Mouse (Mus musculus) hindbrain, postnatal 0 days (tissue): ENCODE measurements around the gene Tbrg4. TPM values are rescaled to one million over a fixed set of nuclear protein-coding genes. Genes with fewer than 3 reads are reported as not detected.
A peak's percentile ranks its signal among the peaks of the same experiment; 100 is the strongest.

ENCODE experiments used
- ATAC-seq: fragments of 200-750 bp; cut with Nextera tagmentation; 2 replicates; pipeline ENCODE4 v1.8.0; 2017; ENCODE audit warnings: mild to moderate bottlenecking, moderate TSS enrichment, moderate library complexity
- DNase-seq: peaks from one replicate; pipeline ENCODE4 v3.0.0-alpha.2; 2015; ENCODE audit warnings: low spot score
- H3K27ac ChIP-seq: fragments of 300-500 bp; sonication (generic); 2 replicates; pipeline ENCODE4 v1.5.1; 2014; ENCODE audit warnings: mild to moderate bottlenecking
- H3K27me3 ChIP-seq: fragments of 300-500 bp; sonication (generic); 2 replicates; pipeline ENCODE4 v1.6.1; 2014; ENCODE audit warnings: low read length, mixed read lengths; ENCODE audit not compliant: insufficient read depth
- H3K36me3 ChIP-seq: fragments of 300-500 bp; sonication (generic); 2 replicates; pipeline ENCODE4 v1.6.1; 2014; ENCODE audit warnings: low read length, mixed read lengths; ENCODE audit not compliant: insufficient read depth
- H3K4me1 ChIP-seq: fragments of 300-500 bp; sonication (generic); 2 replicates; pipeline ENCODE4 v1.6.1; 2014; ENCODE audit warnings: antibody characterized with exemption, low read length, mixed read lengths; ENCODE audit not compliant: insufficient read depth
- H3K4me2 ChIP-seq: fragments of 300-500 bp; sonication (generic); 2 replicates; pipeline ENCODE4 v1.6.1; 2014; ENCODE audit warnings: low read depth, mild to moderate bottlenecking, low read length, moderate library complexity, mixed read lengths
- H3K4me3 ChIP-seq: fragments of 300-500 bp; sonication (generic); 2 replicates; pipeline ENCODE4 v1.5.1; 2014; ENCODE audit warnings: low read length
- H3K9ac ChIP-seq: fragments of 300-500 bp; sonication (generic); replicated peaks from 2 replicates; pipeline ENCODE4 v1.6.1; 2014; ENCODE audit warnings: mild to moderate bottlenecking, low read length, moderate library complexity, mixed read lengths
- H3K9me3 ChIP-seq: fragments of 300-500 bp; sonication (generic); 2 replicates; pipeline ENCODE4 v1.6.1; 2016; ENCODE audit warnings: low read length, mixed read lengths
- CTCF ChIP-seq: IDR thresholded peaks from 2 replicates; pipeline ENCODE4 v1.5.1; 2016; ENCODE audit warnings: antibody characterized with exemption, control low read depth, low read depth
- WGBS: fragments of 180-500 bp; shearing (Covaris S2); extraction: QIAGEN DNeasy Blood & Tissue Kit; methylation state at CpG from one replicate; pipeline ENCODE4 v1.1.7; 2014; 5-methylcytosine and 5-hydroxymethylcytosine counted together
- polyA plus RNA-seq: library from polyadenylated mRNA; unstranded; fragments of >200 nt; fragmentation: Nextera tagmentation; extraction: Ambion mirVana; gene quantifications from 2 replicates; pipeline ENCODE4 v1.2.1, GENCODE M21; 2015
- total RNA-seq: library from RNA; depleted of rRNA; stranded (reverse); fragments of >200 nt; gene quantifications from 2 replicates; pipeline ENCODE4 v1.2.3, GENCODE M21; 2014; rRNA removed

Gene Tbrg4
- total RNA-seq: 44.0 and 53.5 TPM in 2 replicates
- 31.3 and 34.7 TPM in 2 replicates for polyA plus RNA-seq

DNA sequence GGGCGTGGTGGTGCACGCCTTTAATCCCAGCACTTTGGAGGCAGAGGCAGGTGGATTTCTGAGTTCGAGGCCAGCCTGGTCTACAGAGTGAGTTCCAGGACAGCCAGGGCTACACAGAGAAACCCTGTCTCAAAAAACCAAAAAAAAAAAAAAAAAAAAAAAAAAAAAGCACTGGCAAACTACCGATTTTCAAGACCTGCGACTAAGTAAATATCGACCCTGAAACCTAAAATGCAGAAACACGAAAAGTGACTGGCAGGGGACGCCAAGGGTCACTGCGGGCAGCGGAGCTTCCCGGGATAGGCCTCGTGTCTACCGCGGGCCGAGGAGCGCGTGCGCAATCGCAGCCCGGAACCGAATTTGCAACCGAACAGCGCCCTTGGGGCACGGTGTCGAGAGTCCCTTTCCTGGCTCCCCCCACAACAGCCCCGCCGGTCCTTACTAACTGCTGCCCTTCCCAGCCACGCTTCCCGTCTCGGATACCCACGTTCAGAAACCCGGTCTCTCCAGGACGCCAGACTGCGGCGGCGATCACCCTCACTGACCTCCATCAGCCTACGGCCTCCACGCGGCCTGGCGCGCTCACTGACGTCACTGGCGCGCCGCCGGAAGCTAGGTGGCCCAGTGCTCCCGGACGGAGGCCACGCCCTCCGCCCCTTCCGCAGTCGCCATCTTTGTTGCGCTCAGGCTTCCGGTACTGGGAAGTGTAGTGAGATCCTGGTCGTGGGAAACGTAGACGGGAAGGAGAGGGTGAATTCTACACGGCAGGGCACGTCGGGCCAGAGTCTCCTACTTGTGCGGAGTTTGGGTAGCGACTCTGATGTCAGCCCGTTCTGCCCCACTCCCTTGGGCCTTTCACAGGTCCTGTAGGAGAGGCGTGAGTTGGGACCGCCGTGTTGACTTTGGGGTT, at the start of gene Tbrg4:
Tbrg4 (minus strand) TSS at position 590 of the 910 bp plus-strand sequence.
- H3K36me3 ChIP-seq: peaks cover 22% of the 10 kb centered on the region
- peak; percentile 99 for DNase-seq
- H3K9ac ChIP-seq: peak within 1 kb of the TSS; percentile 72
- 1% methylated on average over 66 of the region's 66 CpGs for WGBS
- H3K4me3 ChIP-seq: peak within 1 kb of the TSS; percentile 77
- peak within 1 kb of the TSS; percentile 91 for H3K27ac ChIP-seq
- H3K4me2 ChIP-seq: peak within 1 kb of the TSS; percentile 80
- no peak for TF ChIP-seq CTCF
- ATAC-seq: peak; percentile 96
- peaks cover 8% of the 10 kb centered on the region for H3K4me1 ChIP-seq
- H3K9me3 ChIP-seq: no peaks in the 10 kb centered on the region
- no peaks in the 10 kb centered on the region for H3K27me3 ChIP-seq

DNA sequence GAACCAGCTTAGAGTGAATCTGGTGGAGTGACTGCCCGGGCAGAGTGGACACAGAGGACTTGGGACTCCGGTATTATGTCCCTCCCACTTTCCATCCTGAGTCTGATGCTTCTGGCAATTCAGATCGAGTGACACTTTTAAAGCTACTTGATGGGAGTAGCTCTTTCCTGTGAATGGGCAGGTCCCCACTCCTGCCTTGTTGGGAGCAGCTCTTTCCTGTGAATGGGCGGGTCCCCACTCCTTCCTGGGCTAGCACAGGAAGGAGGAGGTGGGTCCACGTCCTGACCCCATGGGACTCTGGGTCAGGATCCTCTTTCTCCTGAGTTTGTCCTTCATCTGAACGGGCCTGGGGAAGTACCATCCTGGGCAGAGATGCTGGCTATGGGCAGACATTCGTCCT, 49.5 kb upstream of the Tbrg4 start:
- no peaks in the 10 kb centered on the region for H3K36me3 ChIP-seq
- H3K4me3 ChIP-seq: no peak overlapping the region
- DNase-seq: no peak
- H3K9ac ChIP-seq: no peak overlapping the region
- TF ChIP-seq CTCF: no peak
- H3K27me3 ChIP-seq: no peaks in the 10 kb centered on the region
- no peaks in the 10 kb centered on the region for H3K4me1 ChIP-seq
- no peak overlapping the region for H3K27ac ChIP-seq
- no peak overlapping the region for H3K4me2 ChIP-seq
- ATAC-seq: no peak
- 87% methylated on average over 7 of the region's 7 CpGs for WGBS
- H3K9me3 ChIP-seq: no peaks in the 10 kb centered on the region

DNA sequence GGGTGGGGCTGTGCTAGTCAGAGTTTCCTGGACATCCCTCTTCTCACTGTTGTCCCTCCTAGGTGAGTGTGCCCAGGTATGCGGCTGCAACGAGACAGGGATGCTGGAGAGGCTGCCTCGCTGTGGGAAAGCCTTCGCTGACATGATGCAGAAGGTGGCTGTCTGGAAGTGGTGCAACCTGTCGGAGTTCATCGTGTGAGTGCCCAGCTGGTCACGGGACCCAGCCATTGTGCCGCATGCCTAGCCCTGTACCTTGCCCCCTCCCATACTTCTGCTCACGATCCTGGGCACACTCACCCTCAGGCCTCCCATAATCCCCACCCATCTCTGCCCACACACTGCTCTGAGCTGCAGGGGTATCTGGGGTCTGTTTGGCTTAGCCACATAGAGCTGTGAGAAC, 48.8 kb upstream of the Tbrg4 start:
- no peaks in the 10 kb centered on the region for H3K27me3 ChIP-seq
- no peaks in the 10 kb centered on the region for H3K9me3 ChIP-seq
- no peak overlapping the region for H3K27ac ChIP-seq
- no peak overlapping the region for H3K9ac ChIP-seq
- H3K4me2 ChIP-seq: no peak overlapping the region
- TF ChIP-seq CTCF: no peak
- WGBS: 91% methylated on average over 9 of the region's 9 CpGs
- no peaks in the 10 kb centered on the region for H3K36me3 ChIP-seq
- ATAC-seq (no peak), DNase-seq (no peak)
- no peaks in the 10 kb centered on the region for H3K4me1 ChIP-seq
- H3K4me3 ChIP-seq: no peak overlapping the region

DNA sequence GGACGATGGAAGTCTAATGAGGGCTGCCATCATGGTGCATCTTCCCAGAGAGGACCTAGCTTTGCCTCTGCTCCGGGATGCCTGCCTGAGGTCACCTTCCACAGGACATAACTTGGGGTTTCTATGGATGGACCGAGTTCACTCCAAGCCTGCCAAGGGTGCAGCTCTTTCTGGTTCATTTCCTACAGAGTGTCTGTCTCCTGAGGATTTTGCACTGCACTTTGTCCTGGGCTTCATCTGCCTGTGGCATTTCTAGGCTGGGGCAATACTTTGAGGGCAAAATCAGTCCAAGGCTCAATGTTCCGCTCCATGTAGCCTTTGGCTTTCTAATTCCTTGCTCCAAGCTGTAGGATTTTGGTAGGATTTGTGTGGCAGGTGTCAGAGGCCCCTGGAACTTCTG, 45.0 kb upstream of the Tbrg4 start:
- no peaks in the 10 kb centered on the region for H3K9me3 ChIP-seq
- TF ChIP-seq CTCF: no peak
- H3K9ac ChIP-seq: no peak overlapping the region
- H3K27me3 ChIP-seq: no peaks in the 10 kb centered on the region
- H3K4me2 ChIP-seq: no peak overlapping the region
- WGBS: 88% methylated on average over 4 of the region's 4 CpGs
- H3K27ac ChIP-seq: no peak overlapping the region
- H3K36me3 ChIP-seq: no peaks in the 10 kb centered on the region
- ATAC-seq: no peak
- DNase-seq: no peak
- no peak overlapping the region for H3K4me3 ChIP-seq
- H3K4me1 ChIP-seq: no peaks in the 10 kb centered on the region

DNA sequence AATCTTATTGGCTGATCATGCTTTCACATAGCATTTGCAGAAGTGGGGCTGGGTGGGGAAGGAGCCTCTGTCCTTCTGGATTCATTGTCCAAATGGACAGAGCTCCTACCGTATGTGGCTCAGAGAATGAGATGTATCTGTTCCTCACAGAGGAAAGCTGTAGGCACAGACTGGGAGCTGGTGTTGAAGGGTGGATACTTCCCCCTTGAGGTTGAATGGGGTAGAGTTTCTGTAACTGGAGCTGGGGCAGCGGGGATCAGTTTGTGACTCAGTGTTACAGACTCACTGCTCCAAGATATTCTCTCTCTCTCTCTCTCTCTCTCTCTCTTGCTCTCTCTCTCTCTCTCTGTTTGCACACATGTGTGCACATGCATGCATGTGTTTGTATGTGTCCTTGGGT, 44.2 kb upstream of the Tbrg4 start:
- Histone ChIP-seq H3K4me1 (no peaks in the 10 kb centered on the region), H3K27me3 (no peaks in the 10 kb centered on the region), H3K4me2 (no peak overlapping the region), H3K4me3 (no peak overlapping the region), H3K9ac (no peak overlapping the region), H3K27ac (no peak overlapping the region), H3K36me3 (no peaks in the 10 kb centered on the region), H3K9me3 (no peaks in the 10 kb centered on the region)
- DNase-seq (no peak), ATAC-seq (no peak)
- 62% methylated on average over 2 of the region's 2 CpGs for WGBS
- no peak; the same call in 1 of the 2 replicates for TF ChIP-seq CTCF

DNA sequence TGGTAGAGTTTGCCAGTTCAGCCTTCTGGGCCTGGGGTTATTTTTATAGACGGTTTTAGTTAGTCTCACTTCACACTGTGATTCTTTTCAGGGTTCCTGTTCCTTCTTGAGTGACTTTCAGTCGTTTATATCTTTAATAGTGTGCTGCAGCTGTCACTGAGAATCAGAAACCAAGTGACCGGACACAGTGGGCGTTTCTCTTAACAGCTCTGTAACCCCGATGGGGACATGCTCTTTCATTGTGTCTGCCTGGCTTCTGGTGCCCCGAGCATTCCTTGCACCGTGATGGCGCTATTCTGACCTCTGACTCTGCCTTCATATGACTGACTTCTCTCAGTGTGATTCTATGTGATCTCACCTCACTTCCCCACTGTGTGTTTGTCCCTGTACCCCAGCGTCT, 43.2 kb upstream of the Tbrg4 start:
- Histone ChIP-seq H3K4me2 (no peak overlapping the region), H3K4me3 (no peak overlapping the region), H3K27me3 (no peaks in the 10 kb centered on the region), H3K27ac (no peak overlapping the region), H3K9ac (no peak overlapping the region), H3K4me1 (no peaks in the 10 kb centered on the region), H3K9me3 (no peaks in the 10 kb centered on the region), H3K36me3 (no peaks in the 10 kb centered on the region)
- no peak for ATAC-seq
- TF ChIP-seq CTCF: no peak
- 16% methylated on average over 9 of the region's 9 CpGs for WGBS
- DNase-seq: no peak

DNA sequence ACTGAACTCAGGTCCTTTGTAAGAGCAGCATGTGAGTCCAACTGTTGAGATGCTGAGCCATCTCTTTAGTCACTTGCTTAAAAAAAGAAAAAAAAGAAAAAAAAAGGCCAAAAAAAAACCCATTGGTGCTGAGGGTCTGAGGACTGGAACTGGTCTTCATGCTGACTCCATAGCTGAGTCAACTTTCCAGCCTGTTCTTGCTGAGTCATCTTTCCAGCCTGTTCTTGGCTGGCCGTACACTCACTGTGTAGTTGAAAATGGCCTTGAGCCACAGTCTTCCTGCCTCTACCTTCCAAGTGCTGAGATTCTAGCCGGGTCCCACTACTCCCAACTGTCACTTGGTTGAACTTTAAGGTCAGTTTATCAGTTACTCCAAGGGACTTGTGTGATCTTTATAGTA, 40.8 kb upstream of the Tbrg4 start:
- no peak overlapping the region for H3K9ac ChIP-seq
- TF ChIP-seq CTCF: no peak
- no peak overlapping the region for H3K4me3 ChIP-seq
- WGBS: 82% methylated on average over 2 of the region's 2 CpGs
- H3K36me3 ChIP-seq: no peaks in the 10 kb centered on the region
- no peak for ATAC-seq
- no peak overlapping the region for H3K4me2 ChIP-seq
- DNase-seq: no peak
- no peaks in the 10 kb centered on the region for H3K4me1 ChIP-seq
- no peaks in the 10 kb centered on the region for H3K27me3 ChIP-seq
- H3K27ac ChIP-seq: no peak overlapping the region
- no peaks in the 10 kb centered on the region for H3K9me3 ChIP-seq
